Mouse (Mus musculus): ENCODE measurements at regions not wholly inside any gene's neighbourhood (a gene's known extent, or its start where the extent isn't known, plus 50 kb on each side); places are given as distances from the start of the nearest gene placed in this dataset.

- peak; percentile 66 for DNase-seq
These were observed 143.4 kb upstream of the Amd2 start for GRCm38 (mm10) chr10:35855110-35855509.

DNA sequence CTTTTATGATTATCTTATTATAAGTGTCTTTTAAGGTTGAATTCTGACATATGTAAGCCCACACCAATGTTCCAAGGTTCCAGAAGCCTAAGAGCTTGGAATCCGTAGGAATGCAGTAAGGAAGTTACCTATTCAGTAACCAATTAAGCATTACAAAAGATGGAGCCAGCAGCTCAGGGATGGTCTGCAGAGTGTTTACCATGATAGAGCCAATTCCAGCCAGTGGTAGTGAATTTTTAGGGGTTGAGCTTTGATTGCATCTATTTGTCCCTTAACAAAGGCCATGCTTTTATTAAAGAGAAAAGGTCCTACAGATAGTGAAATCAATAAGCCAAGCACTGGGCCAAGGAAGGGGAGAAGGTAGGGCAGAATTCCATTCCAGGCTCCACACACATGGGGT is 123.6 kb upstream of the Amd2 start:
- no peak for DNase-seq
